Mouse (Mus musculus): ENCODE data around the gene Tcf7l1.

The Tcf7l1 gene

GRCm38 (mm10) chr6:72659717-72660390 lies 129.2 kb downstream of the Tcf7l1 start:
- no peak for DNase-seq (ENCODE audit: low spot score)

GRCm38 (mm10) chr6:72658006-72658405 lies 131.0 kb downstream of the Tcf7l1 start:
- DNase-seq (ENCODE audit: low spot score), result peak; percentile 65

GRCm38 (mm10) chr6:72656053-72656442 lies 133.0 kb downstream of the Tcf7l1 start:
- DNase-seq (ENCODE audit: low spot score), result no peak

GRCm38 (mm10) chr6:72655309-72656052 lies 133.6 kb downstream of the Tcf7l1 start:
- DNase-seq (ENCODE audit: low spot score), result peak; percentile 85

GRCm38 (mm10) chr6:72654355-72654754 lies 134.7 kb downstream of the Tcf7l1 start:
- no peak for DNase-seq (ENCODE audit: low spot score)

- DNase-seq (ENCODE audit: low spot score), result no peak
Observed at GRCm38 (mm10) chr6:72653419-72653818, 135.6 kb downstream of the Tcf7l1 start.

- DNase-seq (ENCODE audit: low spot score), result no peak
Observed at GRCm38 (mm10) chr6:72650338-72650851, 138.7 kb downstream of the Tcf7l1 start.

- peak; percentile 29 for DNase-seq (ENCODE audit: low spot score)
Observed at GRCm38 (mm10) chr6:72648002-72648595, 141.0 kb downstream of the Tcf7l1 start.

GRCm38 (mm10) chr6:72647383-72647820 lies 141.7 kb downstream of the Tcf7l1 start:
- peak; percentile 85 for DNase-seq (ENCODE audit: low spot score)

- no peak for DNase-seq (ENCODE audit: low spot score)
Observed at GRCm38 (mm10) chr6:72645364-72645763, 143.7 kb downstream of the Tcf7l1 start.

- no peak for DNase-seq (ENCODE audit: low spot score)
Observed at GRCm38 (mm10) chr6:72644576-72644975, 144.5 kb downstream of the Tcf7l1 start.

- DNase-seq (ENCODE audit: low spot score), result peak; percentile 24
Observed at GRCm38 (mm10) chr6:72641218-72641954, 147.7 kb downstream of the Tcf7l1 start.

GRCm38 (mm10) chr6:72636940-72637339 lies 152.1 kb downstream of the Tcf7l1 start:
- DNase-seq (ENCODE audit: low spot score), result no peak

- peak; percentile 70 for DNase-seq (ENCODE audit: low spot score)
Observed at GRCm38 (mm10) chr6:72635760-72636431, 153.2 kb downstream of the Tcf7l1 start.

GRCm38 (mm10) chr6:72634311-72634710 lies 154.7 kb downstream of the Tcf7l1 start:
- DNase-seq (ENCODE audit: low spot score), result no peak

GRCm38 (mm10) chr6:72631700-72632099 lies 157.4 kb downstream of the Tcf7l1 start:
- no peak for DNase-seq (ENCODE audit: low spot score)

GRCm38 (mm10) chr6:72630961-72631360 lies 158.1 kb downstream of the Tcf7l1 start:
- no peak for DNase-seq (ENCODE audit: low spot score)

GRCm38 (mm10) chr6:72630370-72630769 lies 158.7 kb downstream of the Tcf7l1 start:
- no peak for DNase-seq (ENCODE audit: low spot score)

- DNase-seq (ENCODE audit: low spot score), result no peak
Observed at GRCm38 (mm10) chr6:72627276-72627675, 161.8 kb downstream of the Tcf7l1 start.

GRCm38 (mm10) chr6:72626391-72626790 lies 162.7 kb downstream of the Tcf7l1 start:
- no peak for DNase-seq (ENCODE audit: low spot score)

GRCm38 (mm10) chr6:72623661-72624402 lies 165.2 kb downstream of the Tcf7l1 start:
- no peak for DNase-seq (ENCODE audit: low spot score)

Data from embryo, embryonic 10 days (tissue).